Mouse (Mus musculus) frontal cortex, postnatal 25 days (tissue): Measurements from ENCODE around the gene Olfr1118.
"Not testable (repeated sequence)": the region's sequence is repeated elsewhere in the genome, so short reads cannot be mapped to it uniquely, and the experiment has no call there.

ENCODE experiments used
- DNase-seq, 2 experiments: peaks; one replicate each; pipeline ENCODE4 v3.0.0; 2022; ENCODE audit warnings: low spot score in 2 of 2

The Olfr1118 gene

GRCm38 (mm10) chr2:87307281-87307680 lies at the start of gene Olfr1118:
Gene Olfr1118 (plus strand): TSS chr2:87307581.
- no peak for DNase-seq

- no peak for DNase-seq
These were observed 40.1 kb upstream of the Olfr1118 start, which contains the start of gene Olfr1116 for GRCm38 (mm10) chr2:87267234-87267633. Gene Olfr1116 (plus strand): TSS chr2:87267534.

GRCm38 (mm10) chr2:87293977-87294376 lies 13.4 kb upstream of the Olfr1118 start:
- not testable (repeated sequence) for DNase-seq

GRCm38 (mm10) chr2:87354515-87354914 lies 47.1 kb downstream of the Olfr1118 start, which contains the start of gene Olfr1120:
Gene Olfr1120 (plus strand): TSS chr2:87354815.
- no peak for DNase-seq

- DNase-seq = not testable (repeated sequence)
These were observed 52.7 kb downstream of the Olfr1118 start for GRCm38 (mm10) chr2:87360121-87360520.
